Mouse (Mus musculus): ENCODE measurements at regions not wholly inside any gene's neighbourhood (a gene's known extent, or its start where the extent isn't known, plus 50 kb on each side); places are given as distances from the start of the nearest gene placed in this dataset.

GRCm38 (mm10) chr16:86007799-86008198, 106.2 kb upstream of the Adamts5 start:
- no peak for TF ChIP-seq CTCF (IDR thresholded peaks at IDR 0.05; ENCODE audit: low read depth)
- TF ChIP-seq EP300 (IDR thresholded peaks at IDR 0.05; ENCODE audit: low read depth), result no peak

All from liver, postnatal 0 days (tissue).